Mouse (Mus musculus) layer of hippocampus, postnatal 25 days (tissue): ENCODE measurements at regions not wholly inside any gene's neighbourhood (a gene's known extent, or its start where the extent isn't known, plus 50 kb on each side); places are given as distances from the start of the nearest gene placed in this dataset.

Source experiments
- DNase-seq, 2 experiments: peaks; one replicate each; pipeline ENCODE4 v3.0.0; 2022; ENCODE audit warnings: mixed read lengths in 2 of 2, low spot score in 1 of 2; ENCODE audit errors: extremely low spot score in 1 of 2

GRCm38 (mm10) chr2:167823513-167823912, 108.3 kb upstream of the Ptpn1 start:
- no peak for DNase-seq

DNA sequence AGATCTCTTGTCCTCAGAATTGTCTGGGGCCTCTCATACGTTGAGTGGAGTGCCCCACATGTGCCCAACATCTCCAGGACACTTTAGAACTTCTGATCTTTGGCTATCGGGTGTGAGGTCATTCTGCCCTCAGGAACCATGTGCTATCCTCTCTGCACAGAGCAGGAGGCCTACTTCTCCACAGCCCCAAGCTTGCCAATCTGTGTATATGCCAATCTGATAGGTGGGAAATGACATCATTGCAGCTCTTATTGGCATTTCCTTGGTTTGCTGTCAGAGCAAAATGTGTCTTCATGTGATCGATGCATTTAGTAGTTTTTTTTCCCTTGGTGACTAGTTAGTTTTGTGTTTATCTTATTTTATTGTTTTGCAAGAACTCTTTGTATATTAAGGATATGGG, 108.8 kb upstream of the Ptpn1 start:
- DNase-seq: no peak

DNA sequence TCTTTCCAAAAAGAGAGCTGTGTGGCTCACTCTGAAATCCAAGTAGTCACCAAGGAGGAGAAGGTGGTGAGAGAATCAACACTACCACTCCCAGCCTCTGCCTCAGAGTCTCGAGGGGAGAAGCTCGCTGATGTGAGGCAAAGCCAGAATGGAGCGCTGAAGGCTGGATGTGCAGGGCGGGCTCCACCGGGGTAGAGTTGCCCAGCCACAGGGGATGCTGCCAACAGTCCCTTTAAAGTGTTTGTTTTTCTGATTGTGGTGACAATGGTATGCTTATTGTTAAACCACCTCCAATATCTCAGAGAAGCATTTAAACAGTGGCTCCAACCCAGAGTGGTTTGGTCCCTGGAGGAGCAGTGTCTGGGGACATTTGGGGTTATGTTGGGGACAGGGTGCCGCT, 110.7 kb upstream of the Ptpn1 start:
- no peak for DNase-seq

GRCm38 (mm10) chr2:167818799-167819198, 113.1 kb upstream of the Ptpn1 start:
- no peak for DNase-seq

- DNase-seq: no peak
Observed at GRCm38 (mm10) chr2:167817030-167817429, 114.8 kb upstream of the Ptpn1 start.

- DNase-seq: no peak
Observed at GRCm38 (mm10) chr2:167815123-167815522, 116.7 kb upstream of the Ptpn1 start.

GRCm38 (mm10) chr2:167809256-167809655, 119.6 kb upstream of the Tmem189 start:
- DNase-seq: no peak

DNA sequence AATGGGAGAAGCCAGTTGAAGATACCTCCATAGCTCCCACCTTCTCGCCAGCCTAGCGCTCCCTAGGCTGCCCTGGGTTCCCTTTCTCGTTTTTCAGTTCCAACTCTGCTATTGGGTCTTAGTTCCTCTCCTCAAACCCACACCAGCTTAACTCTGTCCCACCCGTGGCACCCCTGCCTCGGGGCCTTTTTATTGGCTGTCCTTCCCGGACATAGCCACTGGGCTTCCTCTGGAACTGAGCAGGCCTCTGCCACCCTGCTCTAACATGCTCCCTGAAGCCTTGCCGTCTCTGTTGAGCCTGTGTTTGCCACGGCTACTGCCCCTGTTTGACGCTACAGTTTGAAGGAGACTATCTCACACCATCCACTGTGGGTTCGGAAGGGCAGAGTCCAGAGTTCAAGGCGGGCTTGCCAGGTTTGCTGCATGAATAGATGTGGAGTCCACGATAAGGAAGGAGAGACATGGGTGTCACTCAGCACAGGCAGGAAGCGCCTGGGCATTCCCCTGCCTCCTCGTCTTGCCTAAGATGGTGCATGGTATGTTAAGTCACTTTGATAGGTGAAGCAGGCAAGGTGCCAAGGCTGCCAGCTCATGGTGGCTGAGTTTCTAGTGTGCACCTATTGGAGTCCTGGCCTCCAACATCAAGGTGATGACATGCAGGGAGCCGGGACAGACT, 116.1 kb upstream of the Tmem189 start:
- no peak for DNase-seq

GRCm38 (mm10) chr2:167804493-167805227, 115.0 kb upstream of the Tmem189 start:
- DNase-seq: no peak

GRCm38 (mm10) chr2:167802494-167802893, 112.9 kb upstream of the Tmem189 start:
- DNase-seq: no peak

- no peak for DNase-seq
Observed at GRCm38 (mm10) chr2:167801389-167801788, 111.8 kb upstream of the Tmem189 start.

DNA sequence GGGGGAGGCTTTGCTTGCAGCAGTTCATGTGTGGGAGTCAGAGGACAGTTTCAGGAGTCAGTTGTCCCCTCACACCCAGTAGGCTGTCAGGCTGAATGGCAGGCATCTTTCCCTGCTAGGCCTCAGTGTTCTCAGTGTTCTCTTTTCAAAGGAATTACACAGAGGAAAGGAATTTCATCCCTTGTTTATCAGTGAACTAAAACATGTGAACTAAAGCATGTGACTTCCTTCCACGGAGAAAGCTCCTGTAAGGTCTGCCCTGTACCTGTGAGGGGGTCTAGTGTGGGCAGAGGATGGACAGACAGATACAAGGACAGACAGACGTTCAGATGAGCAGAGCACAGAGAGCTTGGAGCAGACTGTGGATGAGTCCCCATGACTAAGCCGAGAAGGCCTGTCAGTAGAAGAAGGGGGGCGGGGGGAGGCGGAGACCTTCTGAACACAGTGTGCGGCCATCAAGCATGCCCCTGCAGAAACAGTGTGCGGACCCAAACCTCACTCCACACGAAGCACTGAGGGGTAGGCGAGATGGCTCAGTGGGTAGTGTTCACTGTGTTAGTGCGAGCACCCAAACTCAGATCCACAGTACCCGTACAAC, 111.1 kb upstream of the Tmem189 start:
- DNase-seq: no peak

DNA sequence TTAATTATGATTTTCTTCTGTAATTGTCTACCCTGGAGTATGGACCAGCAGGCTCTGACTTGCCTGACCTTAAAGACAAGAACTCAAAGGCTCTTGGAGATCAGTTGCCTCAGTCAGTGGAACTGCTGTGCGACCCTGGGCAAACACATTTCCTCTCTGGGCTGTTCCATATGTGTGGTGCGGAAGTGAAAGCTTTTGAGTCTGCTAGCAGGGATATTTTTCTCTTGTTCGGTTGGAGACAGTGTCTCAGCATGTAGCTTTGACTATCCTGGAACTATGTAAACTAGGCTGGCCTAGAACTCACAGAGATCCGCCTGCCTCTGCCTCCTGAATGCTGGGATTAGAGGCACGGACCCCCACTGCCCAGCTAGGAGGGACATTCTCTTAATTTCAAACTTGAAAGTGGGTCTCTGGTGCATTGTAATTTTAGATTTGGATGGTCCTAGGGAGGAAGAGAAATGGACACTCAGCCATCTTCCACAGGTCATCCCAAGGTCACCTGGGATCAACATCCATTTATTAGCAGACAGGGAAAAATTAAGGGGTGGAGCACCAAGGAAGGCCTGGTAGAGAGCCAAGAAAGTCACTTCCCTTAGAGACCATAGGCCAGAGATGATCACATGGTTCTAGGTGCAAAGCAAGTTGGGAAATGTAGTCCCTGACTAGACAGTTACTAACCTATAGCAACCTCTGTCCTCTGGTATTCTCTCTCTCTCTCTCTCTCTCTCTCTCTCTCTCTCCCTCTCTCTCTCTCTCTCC, 110.2 kb upstream of the Tmem189 start:
- no peak for DNase-seq

DNA sequence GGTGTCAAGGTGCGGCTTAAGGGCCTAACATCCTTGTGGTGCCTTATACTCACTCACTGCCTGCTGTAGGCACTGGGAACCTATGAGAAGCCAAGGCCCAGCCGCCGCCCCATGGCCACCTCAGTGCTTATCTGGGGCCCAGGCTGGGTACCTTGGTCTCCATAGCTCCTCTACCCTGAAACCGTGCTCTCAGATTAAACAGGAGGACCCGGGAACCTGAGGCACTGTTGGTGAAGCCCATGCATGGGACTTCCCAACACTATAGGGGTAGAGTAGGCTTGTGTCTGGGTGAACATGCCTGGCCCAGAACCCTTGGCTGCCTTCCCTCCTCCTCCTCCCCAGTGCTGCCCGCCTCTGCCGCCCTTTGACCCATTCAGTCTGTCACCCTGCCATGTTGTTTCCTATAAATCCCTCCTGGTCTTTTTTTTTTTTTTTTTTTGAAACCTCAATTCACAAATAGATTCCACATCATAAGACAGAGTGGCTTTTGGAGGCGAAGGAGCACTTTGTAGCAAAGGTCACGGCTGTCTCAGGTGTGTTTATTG, 109.4 kb upstream of the Tmem189 start:
- no peak for DNase-seq

DNA sequence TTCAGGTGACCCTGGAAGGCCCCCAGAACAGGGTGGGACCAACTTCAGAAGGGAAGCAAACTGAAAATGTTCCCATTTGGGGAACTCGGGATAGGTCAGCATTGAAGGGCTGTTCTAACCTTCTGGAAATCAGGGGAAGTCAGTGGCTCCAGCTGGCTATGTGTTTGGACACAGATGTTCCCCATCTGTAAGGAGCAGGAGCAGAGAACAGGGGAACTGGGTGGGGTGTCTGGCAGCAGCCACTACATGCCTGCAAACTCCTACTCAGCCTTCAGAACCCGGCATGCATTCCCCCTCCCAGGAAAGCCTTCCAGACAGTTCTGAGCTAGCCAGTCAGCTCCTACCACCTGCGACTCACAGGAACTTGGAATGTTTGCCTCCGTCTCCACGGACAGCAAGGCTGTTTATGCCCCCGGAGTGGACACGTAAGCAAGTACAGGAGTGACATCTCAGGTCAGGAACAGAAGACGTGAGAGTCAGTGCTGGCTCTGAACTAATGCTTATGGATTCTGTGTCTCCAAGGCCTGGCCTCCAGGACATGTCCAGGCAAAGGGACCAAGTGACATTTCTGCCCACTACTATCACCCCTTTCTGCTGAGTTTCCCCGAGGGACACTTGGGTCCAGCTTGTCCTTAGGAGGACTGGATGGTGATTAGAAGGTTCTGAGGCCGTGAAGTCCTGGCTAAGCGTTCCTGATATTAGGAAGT, 108.6 kb upstream of the Tmem189 start:
- no peak for DNase-seq

GRCm38 (mm10) chr2:167795491-167795890, 105.9 kb upstream of the Tmem189 start:
- DNase-seq: no peak

DNA sequence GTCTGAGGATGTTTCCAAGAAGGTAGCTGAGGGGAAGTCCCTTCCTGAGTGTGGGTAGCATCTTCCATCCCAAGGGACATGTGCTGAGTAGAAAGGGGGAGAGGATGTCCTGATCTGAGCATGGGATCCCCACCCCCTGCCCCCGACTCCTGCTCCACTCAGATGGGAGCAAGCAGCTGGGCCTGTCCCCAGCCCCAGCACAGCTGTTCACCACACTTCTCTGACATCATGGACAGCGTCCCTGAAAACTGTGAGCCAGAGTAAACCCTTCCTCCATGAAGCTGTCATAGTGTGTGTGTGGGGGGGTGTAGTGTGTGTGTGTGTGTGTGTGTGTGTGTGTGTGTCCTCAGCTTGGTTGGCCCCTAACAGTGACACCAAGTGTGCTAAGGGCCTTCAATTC, 104.3 kb upstream of the Tmem189 start:
- DNase-seq: no peak

GRCm38 (mm10) chr2:167792753-167793152, 103.1 kb upstream of the Tmem189 start:
- DNase-seq: no peak

- no peak for DNase-seq
Observed at GRCm38 (mm10) chr2:167792330-167792729, 102.7 kb upstream of the Tmem189 start.

DNA sequence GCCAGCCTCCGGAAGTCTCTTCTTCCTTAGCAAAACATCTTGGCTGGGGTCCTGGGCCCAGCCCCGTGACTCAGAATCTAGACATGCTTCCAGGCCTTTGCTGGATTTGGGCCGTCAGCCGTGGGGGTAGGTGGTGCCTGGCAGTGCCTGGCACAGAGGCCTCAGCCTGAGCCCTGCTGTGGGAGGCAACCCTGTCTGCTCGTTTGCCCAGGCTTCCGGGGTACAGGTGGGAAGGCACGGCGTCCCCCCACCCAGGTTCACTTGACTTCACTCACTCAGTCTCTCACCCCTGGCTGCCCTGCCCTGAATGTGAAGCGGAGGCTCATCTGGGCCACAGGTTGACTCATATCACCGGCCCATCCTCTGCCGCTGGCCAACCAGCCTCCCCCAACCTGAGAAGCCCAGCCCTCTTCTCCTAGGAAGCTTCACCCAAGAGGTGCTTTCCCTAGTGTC, 99.9 kb upstream of the Tmem189 start:
- no peak for DNase-seq
